Mouse (Mus musculus) embryo, embryonic 10 days (tissue): Measurements from ENCODE around the gene Lrch1.

ENCODE experiments used
- DNase-seq: peaks from one replicate; pipeline ENCODE4 v3.0.0-alpha.2; 2015; ENCODE audit warnings: low spot score

Lrch1 gene

GRCm38 (mm10) chr14:74946751-74947375 lies 813 bp downstream of the Lrch1 start:
- DNase-seq, result peak; percentile 71

- DNase-seq, result peak; percentile 41
Measured at GRCm38 (mm10) chr14:74946321-74946750, 1.3 kb downstream of the Lrch1 start.

- DNase-seq, result no peak
Measured at GRCm38 (mm10) chr14:74945266-74946215, 2.1 kb downstream of the Lrch1 start.

GRCm38 (mm10) chr14:74944128-74944755 lies 3.4 kb downstream of the Lrch1 start:
- no peak for DNase-seq

GRCm38 (mm10) chr14:74943581-74944117 lies 4.0 kb downstream of the Lrch1 start:
- DNase-seq, result no peak

GRCm38 (mm10) chr14:74943024-74943423 lies 4.7 kb downstream of the Lrch1 start:
- DNase-seq, result no peak

GRCm38 (mm10) chr14:74941591-74941990 lies 6.1 kb downstream of the Lrch1 start:
- DNase-seq, result no peak

- DNase-seq, result no peak
Measured at GRCm38 (mm10) chr14:74940741-74941140, 6.9 kb downstream of the Lrch1 start.

- DNase-seq, result no peak
Measured at GRCm38 (mm10) chr14:74939355-74939754, 8.3 kb downstream of the Lrch1 start.

GRCm38 (mm10) chr14:74938896-74939295 lies 8.8 kb downstream of the Lrch1 start:
- DNase-seq, result no peak

- DNase-seq, result no peak
Measured at GRCm38 (mm10) chr14:74936557-74937261, 11.0 kb downstream of the Lrch1 start.

GRCm38 (mm10) chr14:74935111-74935510 lies 12.6 kb downstream of the Lrch1 start:
- no peak for DNase-seq

- DNase-seq, result no peak
Measured at GRCm38 (mm10) chr14:74933960-74934710, 13.5 kb downstream of the Lrch1 start.

GRCm38 (mm10) chr14:74929739-74930138 lies 17.9 kb downstream of the Lrch1 start:
- no peak for DNase-seq

GRCm38 (mm10) chr14:74928809-74929432 lies 18.8 kb downstream of the Lrch1 start:
- DNase-seq, result no peak

GRCm38 (mm10) chr14:74926899-74927571 lies 20.6 kb downstream of the Lrch1 start:
- peak; percentile 54 for DNase-seq

GRCm38 (mm10) chr14:74925951-74926517 lies 21.6 kb downstream of the Lrch1 start:
- no peak for DNase-seq

- no peak for DNase-seq
Measured at GRCm38 (mm10) chr14:74924521-74924920, 23.2 kb downstream of the Lrch1 start.

GRCm38 (mm10) chr14:74924031-74924430 lies 23.6 kb downstream of the Lrch1 start:
- no peak for DNase-seq
